ENCODE assay signal across 25 mouse cellular contexts in genomic region chr5:148486202-148486601, GRCm38 (mm10).
DNase-seq lines count a peak whose midpoint lies in the region; ATAC-seq lines count a peak whose summit lies in the region.
"Had no signal": no experiment of that assay in that cellular context is flagged by ENCODE, and none has a peak within 500 bp of the region (broad histone marks: within the 10 kb centered on the region; RNA-seq: fewer than 3 reads in every experiment).

No protein-coding gene starts in this region.

- H3K4me1 ChIP-seq in heart, embryonic 16.5 days (ENCODE audit: control insufficient read depth, insufficient read depth, low read length): peaks cover 15% of the 10 kb centered on the region
- H3K4me1 ChIP-seq in kidney, embryonic 16.5 days (ENCODE audit: insufficient read depth, low read length): peaks cover 12% of the 10 kb centered on the region
- H3K4me1 ChIP-seq: forebrain, embryonic 12.5 days; liver, embryonic 13.5 days; midbrain, embryonic 13.5 days had no signal

- DNase-seq in heart, adult 9 months (ENCODE audit: low spot score in 2 of 2): no peak
- peak; percentile 22 to 27 for DNase-seq in spleen, postnatal 36 days (ENCODE audit: low spot score in 2 of 2)
- DNase-seq in spleen, postnatal 14 days (ENCODE audit: low spot score in 2 of 2): no peak
- DNase-seq in left cerebral cortex, postnatal 14 days (ENCODE audit: low spot score in 2 of 2): no peak
- DNase-seq in urinary bladder, postnatal 14 days (ENCODE audit: low spot score): no peak
- DNase-seq: adrenal gland, adult 2 months; cerebellum, adult 18-20 months; cerebellum, postnatal 14 days; gastrocnemius, postnatal 36 days; kidney, adult 18-20 months; kidney, postnatal 10 days; liver, embryonic 13.5 days; lung, adult 2 months; right cerebral cortex, adult 18-20 months; right cerebral cortex, postnatal 4 days; thymus, adult 2 months had no signal

- H3K27ac ChIP-seq in heart, embryonic 16.5 days (ENCODE audit: low read length): no peak overlapping the region
- H3K27ac ChIP-seq in kidney, embryonic 16.5 days (ENCODE audit: low read length): no peak overlapping the region
- H3K27ac ChIP-seq: embryonic facial prominence, embryonic 12.5 days; forebrain, embryonic 12.5 days; limb, embryonic 12.5 days; liver, embryonic 13.5 days; midbrain, embryonic 13.5 days; neural tube, embryonic 13.5 days; stomach, postnatal 0 days had no signal

- no peak overlapping the region for H3K9ac ChIP-seq in heart, embryonic 16.5 days (ENCODE audit: low read length)
- no peak overlapping the region for H3K9ac ChIP-seq in kidney, embryonic 16.5 days (replicated peaks; ENCODE audit: low read length)
- H3K9ac ChIP-seq: embryonic facial prominence, embryonic 12.5 days; forebrain, embryonic 12.5 days; limb, embryonic 12.5 days; liver, embryonic 13.5 days; midbrain, embryonic 13.5 days; neural tube, embryonic 13.5 days had no signal

- H3K4me3 ChIP-seq in heart, embryonic 16.5 days (ENCODE audit: low read length): no peak overlapping the region
- H3K4me3 ChIP-seq in kidney, embryonic 16.5 days (ENCODE audit: low read length): no peak overlapping the region
- H3K4me3 ChIP-seq: embryonic facial prominence, embryonic 12.5 days; forebrain, embryonic 12.5 days; limb, embryonic 12.5 days; liver, embryonic 13.5 days; midbrain, embryonic 13.5 days; neural tube, embryonic 13.5 days had no signal

- intact Hi-C loops in left cerebral cortex, postnatal 14 days (cut with DNase I): no loop called here

- no peaks in the 10 kb centered on the region for H3K27me3 ChIP-seq in heart, embryonic 16.5 days (ENCODE audit: control insufficient read depth, insufficient read depth, low read length)
- no peaks in the 10 kb centered on the region for H3K27me3 ChIP-seq in kidney, embryonic 16.5 days (ENCODE audit: insufficient read depth, low read length)
- H3K27me3 ChIP-seq: embryonic facial prominence, embryonic 12.5 days; forebrain, embryonic 12.5 days; liver, embryonic 13.5 days; midbrain, embryonic 13.5 days; neural tube, embryonic 13.5 days had no signal

- ATAC-seq in heart, embryonic 16.5 days (replicated peaks; ENCODE audit: extremely low read depth, insufficient read depth, low FRiP score): no peak; the same call in 1 of the 2 replicates
- peak; percentile 26 for ATAC-seq in megakaryocyte, adult 5-6 weeks (ENCODE audit: poor library complexity, severe bottlenecking)
- ATAC-seq in kidney, embryonic 16.5 days (ENCODE audit: low FRiP score, low TSS enrichment): no peak
- ATAC-seq: midbrain, embryonic 13.5 days had no signal

- peak overlapping the region; percentile 6; the same call in 1 of the 2 replicates for H3K4me2 ChIP-seq in heart, embryonic 16.5 days (ENCODE audit: low read depth, low read length)
- H3K4me2 ChIP-seq in kidney, embryonic 16.5 days (replicated peaks; ENCODE audit: low read depth, low read length): no peak overlapping the region
- H3K4me2 ChIP-seq: embryonic facial prominence, embryonic 12.5 days; forebrain, embryonic 12.5 days; limb, embryonic 12.5 days; liver, embryonic 13.5 days; midbrain, embryonic 13.5 days; neural tube, embryonic 13.5 days had no signal

- H3K9me3 ChIP-seq in heart, embryonic 16.5 days (replicated peaks; ENCODE audit: control insufficient read depth, low read length): no peaks in the 10 kb centered on the region
- no peaks in the 10 kb centered on the region for H3K9me3 ChIP-seq in kidney, embryonic 16.5 days (ENCODE audit: low read length)
- H3K9me3 ChIP-seq: embryonic facial prominence, embryonic 12.5 days; forebrain, embryonic 12.5 days; limb, embryonic 12.5 days; liver, embryonic 13.5 days; midbrain, embryonic 13.5 days; neural tube, embryonic 13.5 days had no signal

- H3K36me3 ChIP-seq in heart, embryonic 16.5 days (ENCODE audit: control insufficient read depth, insufficient read depth): no peaks in the 10 kb centered on the region
- no peaks in the 10 kb centered on the region for H3K36me3 ChIP-seq in kidney, embryonic 16.5 days (ENCODE audit: insufficient read depth, low read length)
- H3K36me3 ChIP-seq: embryonic facial prominence, embryonic 12.5 days; forebrain, embryonic 12.5 days; limb, embryonic 12.5 days; liver, embryonic 13.5 days; midbrain, embryonic 13.5 days; neural tube, embryonic 13.5 days had no signal

- WGBS in heart, embryonic 16.5 days: 61% methylated on average over 11 of the region's 11 CpGs
- 77% methylated on average over 11 of the region's 11 CpGs for WGBS in kidney, embryonic 16.5 days

Comparison
In these comparisons a context has a peak if more than half of its experiments do, and no peak if none do; other contexts are left out.
1. DNase-seq: peak in spleen, postnatal 36 days (2 of 2); none in heart, adult 9 months (0 of 2), spleen, postnatal 14 days (0 of 2), left cerebral cortex, postnatal 14 days (0 of 2) and urinary bladder, postnatal 14 days (single experiment).